Mouse (Mus musculus) lung, postnatal 36 days (tissue): ENCODE results near the gene Pdcd11.
"Not testable (repeated sequence)": the region's sequence is repeated elsewhere in the genome, so short reads cannot be mapped to it uniquely, and the experiment has no call there.

Experiments used
- DNase-seq: peaks from one replicate; pipeline ENCODE4 v3.0.0; 2022; ENCODE audit warnings: mixed read lengths

Pdcd11 gene

GRCm38 (mm10) chr19:47128835-47129234 is 38.3 kb downstream of the Pdcd11 start:
- DNase-seq, result no peak

DNA sequence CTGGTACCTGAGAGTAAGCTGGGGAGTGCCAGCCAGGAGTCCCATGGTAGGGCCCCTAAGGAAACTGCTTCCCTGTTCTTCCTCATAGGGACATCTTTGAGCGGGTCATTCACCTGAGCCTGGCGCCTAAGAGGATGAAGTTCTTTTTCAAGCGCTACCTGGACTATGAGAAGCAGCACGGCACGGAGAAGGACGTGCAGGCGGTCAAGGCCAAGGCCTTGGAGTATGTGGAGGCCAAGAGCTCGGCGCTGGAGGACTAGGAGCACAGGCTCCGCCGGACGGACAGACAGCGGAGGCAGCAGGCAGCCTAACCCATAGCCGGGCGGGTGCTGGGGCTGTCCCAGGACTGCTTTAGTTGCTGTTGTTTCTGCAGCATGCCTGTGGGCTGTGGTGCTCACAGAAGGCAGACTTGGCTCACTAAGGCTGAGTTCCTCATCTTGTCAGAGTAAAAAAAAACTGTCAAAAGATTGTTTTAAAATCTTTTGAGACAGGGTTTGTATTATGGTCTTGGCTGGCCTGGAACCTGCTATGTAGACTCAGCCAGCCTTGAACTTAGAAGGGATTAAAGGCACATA is 40.1 kb downstream of the Pdcd11 start:
- no peak for DNase-seq

- DNase-seq, result peak; percentile 46
These were observed 42.6 kb downstream of the Pdcd11 start for GRCm38 (mm10) chr19:47133161-47133560.

GRCm38 (mm10) chr19:47135568-47135967 is 45.0 kb downstream of the Pdcd11 start:
- no peak for DNase-seq

- DNase-seq, result no peak
These were observed 45.6 kb downstream of the Pdcd11 start for GRCm38 (mm10) chr19:47136170-47136569.

DNA sequence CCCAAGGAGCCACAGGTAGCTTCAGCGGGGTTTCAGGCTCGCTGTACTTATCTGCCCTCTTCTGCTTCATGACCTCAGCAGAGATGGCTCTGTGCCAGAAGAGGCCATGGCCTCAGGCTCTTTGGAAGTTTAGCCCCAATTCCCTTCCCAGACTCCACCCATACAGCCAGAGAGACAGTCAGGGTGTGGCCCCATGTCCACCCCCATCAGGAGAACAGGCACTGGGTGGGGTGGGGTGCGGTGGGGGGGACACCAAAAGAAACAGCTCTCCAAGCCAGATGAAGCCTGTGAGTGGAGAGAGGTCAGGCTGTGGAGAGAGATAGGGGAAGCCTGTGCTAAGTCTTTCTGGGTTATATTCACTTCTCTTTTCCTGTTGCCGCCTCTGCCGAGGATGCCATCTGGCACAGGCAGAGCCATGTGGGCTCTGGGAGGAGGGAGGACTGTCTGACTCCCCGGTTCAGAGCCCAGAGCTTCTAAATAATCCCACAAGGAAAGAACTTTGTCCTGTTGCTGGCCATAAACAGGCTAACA is 46.5 kb downstream of the Pdcd11 start:
- DNase-seq, result peak; percentile 80

DNA sequence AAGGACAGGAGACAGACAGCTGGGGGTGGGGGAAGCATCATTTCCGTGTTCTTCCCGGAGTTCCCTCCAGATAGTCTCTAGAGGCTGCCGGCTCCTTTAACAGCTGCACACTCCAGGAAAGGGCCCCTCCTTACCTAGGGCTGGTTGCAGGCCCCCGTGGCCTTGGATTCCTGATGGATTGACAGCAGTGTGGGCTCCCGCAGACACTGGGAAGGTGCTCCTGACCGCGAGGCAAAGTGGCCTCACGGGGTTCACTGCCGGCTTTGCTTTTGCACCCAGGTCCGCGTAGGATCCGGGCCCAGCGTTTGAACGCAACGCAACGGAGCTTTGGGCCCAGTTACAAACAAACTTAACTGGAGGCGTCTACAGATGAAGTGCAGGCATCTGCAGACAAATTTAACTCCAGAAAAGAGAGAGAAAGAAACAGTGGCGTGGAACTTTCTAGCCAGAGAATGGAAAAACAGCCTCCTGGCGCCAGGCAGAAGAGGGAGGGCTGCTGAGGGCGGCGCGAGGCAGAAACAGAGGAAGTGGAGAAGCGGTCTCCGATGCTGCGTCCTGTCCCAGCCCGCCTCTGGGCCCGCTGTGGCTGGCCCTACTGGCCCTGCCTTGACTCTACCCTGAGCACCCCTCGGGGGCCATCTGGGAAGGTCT is 47.3 kb downstream of the Pdcd11 start, which contains the start of gene Calhm2:
Gene Calhm2 (minus strand): TSS at position 524 of the 651 bp plus-strand sequence.
- DNase-seq, result peak; percentile 64

DNA sequence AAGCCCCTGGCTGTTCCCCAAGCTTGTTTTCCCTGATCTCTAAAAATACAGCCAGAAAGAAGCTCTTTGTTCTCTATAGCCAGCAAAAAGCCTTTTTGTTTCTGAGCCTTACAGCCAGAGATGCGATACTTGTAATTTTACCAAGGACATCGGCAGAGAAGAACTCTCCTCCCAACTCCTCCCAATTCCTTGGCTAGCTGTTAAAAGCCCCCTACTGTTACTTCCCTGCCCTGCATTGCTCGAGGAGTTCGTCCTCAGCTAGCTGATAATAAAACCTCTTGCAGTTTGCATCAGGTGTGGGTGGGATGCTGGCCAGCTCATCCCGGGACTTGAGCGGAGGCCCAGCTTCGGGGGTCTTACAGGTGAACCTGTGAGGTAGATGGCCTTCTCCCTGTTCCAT is 49.0 kb downstream of the Pdcd11 start:
- DNase-seq, result not testable (repeated sequence)

DNA sequence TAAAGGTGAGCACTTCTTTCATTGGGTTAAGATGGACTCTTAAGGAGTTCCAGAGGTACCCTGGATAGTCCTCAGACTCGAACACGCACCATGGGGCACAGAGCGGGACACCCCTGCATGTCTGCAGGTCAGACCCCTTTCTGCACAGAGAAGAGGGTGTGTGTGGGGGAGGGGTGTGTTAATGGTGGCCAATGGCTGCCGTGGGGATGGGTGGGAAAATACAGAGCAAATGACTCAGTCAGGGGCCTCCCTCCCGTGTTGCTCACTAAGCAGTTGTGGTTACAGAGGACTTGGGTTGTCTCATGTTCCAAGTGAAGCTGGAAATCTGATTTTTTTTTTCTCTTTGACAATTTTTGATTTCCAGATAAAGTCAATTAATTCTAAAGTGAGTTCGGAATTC is 51.9 kb downstream of the Pdcd11 start:
- DNase-seq, result no peak

- no peak for DNase-seq
These were observed 53.6 kb downstream of the Pdcd11 start, which contains the start of gene Calhm1 for GRCm38 (mm10) chr19:47144154-47144553. TSS of gene Calhm1 (minus strand) at chr19:47144254.

DNA sequence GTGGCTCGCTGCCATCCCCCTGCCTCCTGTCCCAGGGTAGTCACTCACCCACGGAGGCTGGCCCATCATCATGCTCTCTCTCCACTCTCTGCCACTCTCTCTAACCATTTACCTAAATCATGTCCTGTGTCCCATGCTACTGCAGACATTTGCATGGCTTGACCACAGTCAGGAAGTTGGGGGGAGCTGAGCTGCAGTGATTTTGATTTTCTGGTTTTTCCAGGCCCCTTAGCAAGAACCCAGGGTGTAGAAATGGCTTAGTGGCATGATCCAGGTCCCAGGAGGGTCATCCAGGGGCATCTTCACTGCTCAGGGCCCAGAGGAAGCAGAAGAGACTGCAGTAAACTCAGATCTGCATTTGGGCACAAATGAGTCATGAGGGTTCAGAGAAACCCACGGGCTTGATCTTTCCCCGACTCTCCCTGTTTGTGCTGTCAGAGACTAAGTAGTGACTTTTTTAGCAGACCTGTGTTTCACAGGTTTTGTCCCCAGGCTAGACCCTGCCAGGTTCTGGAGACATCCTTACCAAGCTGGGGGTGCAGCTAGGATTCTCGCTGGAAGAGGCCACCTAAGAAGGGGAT is 57.8 kb downstream of the Pdcd11 start:
- DNase-seq, result no peak

- DNase-seq, result peak; percentile 42
These were observed 59.3 kb downstream of the Pdcd11 start for GRCm38 (mm10) chr19:47149854-47150253.

- no peak for DNase-seq
These were observed 60.9 kb downstream of the Pdcd11 start for GRCm38 (mm10) chr19:47151332-47152061.

- DNase-seq, result no peak
These were observed 61.4 kb downstream of the Pdcd11 start for GRCm38 (mm10) chr19:47152062-47152369.

- no peak for DNase-seq
These were observed 63.2 kb downstream of the Pdcd11 start for GRCm38 (mm10) chr19:47153767-47154166.

DNA sequence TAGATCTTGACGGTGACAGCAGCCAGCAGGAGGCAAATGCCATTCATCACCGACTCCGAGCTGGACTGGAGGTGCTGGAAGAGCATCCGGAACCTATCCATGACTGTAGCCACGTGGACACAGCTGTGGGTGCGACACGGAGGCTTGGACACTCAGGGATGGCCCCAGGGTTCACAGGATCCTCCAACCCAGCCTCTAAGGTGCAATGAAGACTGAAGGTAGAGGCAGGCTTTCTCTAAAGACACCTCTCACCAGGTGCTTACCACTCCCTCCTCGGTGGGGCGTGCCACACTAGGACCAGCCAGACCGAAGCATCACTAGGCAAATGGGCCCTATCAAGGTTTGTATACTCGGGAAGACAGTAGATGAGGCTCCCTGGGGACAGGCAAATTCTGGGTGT is 67.1 kb downstream of the Pdcd11 start, which contains the start of gene Calhm3:
Gene Calhm3 (minus strand): TSS at position 101 of the 400 bp plus-strand sequence.
- no peak for DNase-seq

- no peak for DNase-seq
These were observed 71.1 kb downstream of the Pdcd11 start for GRCm38 (mm10) chr19:47161669-47162068.

DNA sequence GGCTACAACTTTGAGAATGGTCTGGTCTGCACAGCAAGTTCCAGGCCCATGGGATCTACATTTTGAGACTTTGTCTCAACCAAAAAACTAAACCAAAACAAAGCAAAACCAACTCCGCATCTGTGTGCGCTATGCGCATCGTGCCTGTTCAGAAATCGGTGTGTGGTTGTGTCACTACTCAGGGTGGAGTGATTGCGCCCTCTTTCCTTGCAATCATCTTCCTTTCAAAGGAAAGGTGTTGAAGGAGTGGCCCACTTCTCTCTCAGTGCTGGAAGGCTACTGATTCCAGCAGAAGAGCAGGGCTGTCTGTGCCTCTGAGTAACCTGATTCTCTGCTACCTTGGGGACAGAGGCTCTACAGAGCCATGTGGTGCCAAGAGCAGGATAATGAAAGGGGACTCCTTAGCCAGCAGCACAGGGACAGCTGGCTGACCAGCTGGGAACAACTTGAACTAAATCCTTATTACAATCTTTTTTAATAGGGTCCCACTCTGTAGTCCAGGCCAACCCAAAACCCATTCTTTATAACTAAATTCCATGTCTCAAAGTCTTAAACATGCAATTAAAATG is 72.7 kb downstream of the Pdcd11 start:
- no peak for DNase-seq

GRCm38 (mm10) chr19:47166758-47167157 is 76.2 kb downstream of the Pdcd11 start:
- no peak for DNase-seq

DNA sequence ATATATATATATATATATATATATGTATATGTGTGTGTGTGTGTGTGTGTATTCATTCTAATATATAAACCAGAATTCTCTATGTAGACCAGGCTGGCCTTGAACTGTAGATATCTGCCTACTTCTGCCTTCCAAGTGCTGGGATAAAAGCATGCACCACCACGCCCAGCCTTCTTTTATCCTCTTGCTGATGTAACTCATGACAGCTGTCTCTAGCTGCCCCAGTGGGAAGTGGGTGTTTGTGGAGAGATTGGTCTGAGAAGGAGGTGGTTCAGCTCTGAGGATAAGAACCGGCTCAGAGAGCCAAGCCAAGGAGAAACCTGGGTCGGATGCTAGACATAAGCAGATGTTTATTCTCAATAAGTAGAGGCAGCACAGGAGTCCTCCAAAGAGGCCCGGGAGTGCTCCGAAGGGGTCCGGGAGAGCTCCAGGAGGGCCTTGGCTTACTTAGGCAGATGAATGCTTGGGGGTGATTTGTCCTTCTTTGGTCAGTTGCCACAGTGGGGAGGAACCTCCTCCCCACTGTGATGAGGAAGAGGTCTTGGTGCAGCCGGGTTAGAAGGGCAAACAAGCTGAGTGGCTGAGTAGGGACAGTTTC is 77.1 kb downstream of the Pdcd11 start:
- no peak for DNase-seq

GRCm38 (mm10) chr19:47168223-47168622 is 77.7 kb downstream of the Pdcd11 start:
- peak; percentile 51 for DNase-seq

- peak; percentile 94 for DNase-seq
These were observed 78.3 kb downstream of the Pdcd11 start for GRCm38 (mm10) chr19:47168793-47169412.
